Mouse (Mus musculus) kidney, postnatal 25 days (tissue): ENCODE measurements around the gene Gng8.

ENCODE experiments used
- DNase-seq, 2 experiments: peaks; one replicate each; pipeline ENCODE4 v3.0.0; 2021; ENCODE audit warnings: mixed read lengths in 2 of 2

Gng8 gene

GRCm38 (mm10) chr7:16930850-16931249, 39.3 kb downstream of the Gng8 start:
- peak; percentile 68 to 88 for DNase-seq

DNA sequence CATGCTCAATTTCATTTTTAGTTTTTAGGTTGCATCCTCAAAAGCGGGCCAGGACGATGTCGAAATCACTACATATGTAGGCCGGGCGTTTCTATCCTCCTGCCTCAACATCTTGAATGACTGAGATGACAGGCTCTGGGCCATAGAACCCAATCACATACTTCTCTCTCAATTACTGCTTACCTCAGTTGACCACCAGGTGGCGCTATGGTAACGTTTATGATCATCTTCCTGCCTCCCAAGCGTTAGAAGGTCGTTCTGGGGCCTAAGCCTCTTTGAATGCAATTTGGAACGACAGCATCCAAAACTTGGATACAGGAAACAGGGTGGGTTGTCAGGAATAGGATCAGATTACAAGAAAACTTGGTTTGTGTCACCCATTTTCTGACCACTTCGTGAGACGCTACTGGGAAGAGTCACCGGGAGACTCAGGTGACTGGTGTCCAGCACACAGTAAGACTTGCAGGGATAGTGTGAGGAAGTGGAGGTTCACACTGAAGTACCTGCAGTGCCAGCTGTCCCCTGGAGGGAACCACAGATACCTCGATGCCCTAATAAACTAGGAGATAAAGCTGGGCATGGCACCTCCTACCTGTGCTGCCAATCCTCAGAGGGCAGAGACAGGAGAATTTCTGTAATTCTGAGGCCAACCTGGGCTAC, 40.5 kb downstream of the Gng8 start:
- peak; percentile 75 to 93 for DNase-seq

DNA sequence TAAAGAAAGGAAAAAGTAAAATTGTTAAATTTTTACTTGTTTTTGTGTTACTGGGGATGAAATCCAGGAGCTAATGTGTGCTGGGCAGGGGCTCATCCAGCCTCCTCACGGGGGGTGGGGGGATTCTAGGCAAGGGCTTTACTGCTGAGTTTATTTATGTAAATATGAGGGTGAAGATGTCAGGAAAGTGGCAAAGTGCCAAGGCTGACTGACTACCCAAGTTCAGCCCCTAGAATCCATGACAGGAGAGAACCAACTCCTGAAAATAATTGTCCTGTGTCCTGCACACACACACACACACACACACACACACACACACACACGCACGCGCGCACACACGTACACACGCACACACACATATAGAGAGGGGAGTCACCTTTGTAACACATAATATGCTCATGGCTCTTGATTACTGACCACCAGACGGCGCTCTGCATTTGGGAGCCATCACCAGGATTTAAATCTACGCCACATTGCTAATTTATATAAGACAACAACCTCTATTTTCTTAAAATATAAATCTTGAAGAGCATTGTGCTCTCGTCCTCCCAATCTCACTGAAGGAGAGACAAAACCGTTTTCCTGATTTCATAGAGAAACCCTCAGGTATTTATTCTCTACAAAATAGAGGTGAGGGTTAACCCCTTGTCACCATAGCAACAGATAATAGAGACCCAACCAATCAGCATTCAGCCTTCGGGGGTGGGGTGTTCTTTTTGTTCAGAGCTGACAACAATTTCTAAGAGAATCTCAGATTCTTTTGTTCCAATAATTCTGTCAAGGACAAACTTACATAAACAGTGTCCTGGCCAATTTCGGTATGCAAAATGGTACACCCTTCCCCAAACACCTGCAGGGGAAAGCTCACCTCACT, 41.4 kb downstream of the Gng8 start:
- peak in 1 of 2 experiments; percentile 82 for DNase-seq

DNA sequence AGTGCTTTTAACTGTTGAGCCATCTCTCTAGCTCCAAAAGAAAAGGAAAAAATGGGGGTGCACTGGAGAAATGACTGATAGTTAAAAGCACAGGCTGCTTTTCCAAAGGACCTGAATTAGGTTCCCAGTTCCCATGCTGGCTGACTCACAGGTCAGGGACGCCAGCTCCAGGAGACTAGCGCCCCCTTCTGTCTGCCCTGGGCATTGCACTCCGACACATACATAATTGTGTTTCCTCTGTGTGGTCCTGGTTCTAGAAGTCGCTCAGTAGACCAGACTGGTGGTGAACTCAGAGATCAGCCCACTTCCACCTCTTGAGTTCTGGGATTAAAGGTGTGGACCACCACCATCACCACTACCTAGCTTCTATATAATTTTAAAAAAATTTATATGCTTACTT, 45.7 kb downstream of the Gng8 start:
- DNase-seq, result no peak

DNA sequence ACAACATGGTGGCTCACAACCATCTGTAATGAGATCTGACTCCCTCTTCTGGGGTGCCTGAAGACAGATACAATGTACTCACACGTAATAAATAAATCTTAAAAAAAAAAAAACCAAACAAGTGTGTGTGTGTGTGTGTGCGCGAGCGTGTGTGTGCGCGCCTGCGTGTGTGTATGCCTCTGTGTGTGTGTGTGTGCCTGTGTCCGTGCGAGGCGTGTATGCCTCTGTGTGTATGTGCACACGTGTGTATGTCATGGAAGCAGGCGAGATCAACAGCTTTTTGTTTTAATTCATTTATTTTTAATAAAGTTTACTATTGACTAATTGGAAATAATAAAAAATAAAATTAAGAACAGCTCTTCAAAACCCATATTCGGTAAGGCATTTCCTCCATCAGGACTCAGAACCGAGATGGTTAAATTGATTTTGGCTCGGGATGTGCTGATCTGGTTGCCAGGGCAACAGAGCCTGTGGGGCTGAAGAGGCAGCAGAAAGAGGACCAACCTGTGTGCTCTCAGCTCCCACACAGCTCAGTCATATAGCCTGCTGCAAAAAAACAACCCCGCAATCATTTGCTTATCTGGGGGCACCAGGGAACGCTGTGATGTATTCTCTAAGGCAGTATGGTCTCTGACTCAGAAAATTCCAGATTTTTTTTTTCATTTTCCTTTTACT, 46.7 kb downstream of the Gng8 start:
- no peak for DNase-seq

DNA sequence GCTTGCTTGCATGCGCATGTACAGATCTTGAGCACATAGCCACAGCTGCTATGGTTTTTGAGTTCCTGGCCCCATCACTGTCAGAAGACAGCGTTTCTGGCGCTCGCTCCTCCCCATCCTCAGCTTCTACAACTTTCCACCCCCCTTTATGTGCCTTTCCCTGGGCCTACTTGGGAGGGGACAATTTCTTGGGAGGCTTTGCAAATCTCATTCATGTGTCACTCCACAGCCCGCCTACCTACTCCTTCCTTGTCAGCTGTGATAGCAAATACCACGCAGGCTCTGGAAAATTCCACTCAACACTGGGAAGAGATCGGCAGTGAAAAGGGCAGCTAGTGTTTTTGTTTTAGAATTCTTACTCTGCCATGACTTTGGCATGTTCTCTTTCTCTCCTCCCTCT, 48.7 kb downstream of the Gng8 start:
- DNase-seq, result peak in 1 of 2 experiments; percentile 49

DNA sequence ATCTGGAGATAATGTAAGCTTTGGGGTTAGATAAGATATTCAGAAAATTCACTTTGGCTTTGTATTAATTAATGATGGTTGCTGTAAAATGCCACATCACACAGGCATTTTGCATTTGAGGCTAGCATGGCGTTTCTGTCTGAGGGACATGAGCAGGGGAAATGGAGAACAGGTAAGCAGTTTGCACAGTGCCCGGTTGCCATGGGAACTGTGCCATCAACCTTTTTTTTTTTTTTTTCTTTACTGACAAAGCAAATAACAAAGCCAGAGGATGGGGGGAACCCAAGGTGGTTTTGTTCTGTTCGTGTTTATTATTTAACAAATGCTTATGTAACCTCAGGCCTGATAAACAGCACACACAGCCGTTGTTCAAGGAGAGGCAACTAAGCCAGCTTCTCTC, 51.3 kb downstream of the Gng8 start:
- no peak for DNase-seq

- peak; percentile 78 to 93 for DNase-seq
These were observed 52.6 kb downstream of the Gng8 start, which contains the start of gene Pnmal2 for GRCm38 (mm10) chr7:16944061-16944807. Gene Pnmal2, plus strand, starts transcription at chr7:16944682.

DNA sequence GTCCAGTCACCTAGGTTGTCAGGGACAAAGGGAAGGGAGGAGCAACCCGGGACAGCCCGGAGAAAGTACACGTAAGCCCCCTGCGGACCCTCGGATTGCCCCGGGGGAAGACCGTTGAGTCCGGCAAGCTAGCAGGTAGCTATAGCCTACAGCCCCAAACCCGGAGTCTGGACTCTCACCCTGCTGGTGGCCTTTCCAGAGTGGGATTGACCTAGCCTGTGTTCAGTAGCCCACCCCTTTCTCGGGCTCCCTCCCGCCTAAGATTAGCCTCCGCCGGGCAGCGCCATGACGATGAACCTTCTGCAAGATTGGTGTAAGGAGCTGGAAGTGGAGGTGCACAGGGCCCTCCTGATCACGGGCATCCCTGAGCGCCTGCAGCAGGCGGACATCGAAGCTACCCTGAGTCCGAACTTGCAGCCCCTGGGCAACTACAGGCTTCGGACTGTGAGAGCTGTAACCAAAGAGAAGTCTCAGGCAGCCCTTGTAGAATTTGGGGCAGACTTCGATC, 53.3 kb downstream of the Gng8 start:
- no peak for DNase-seq
